Mouse (Mus musculus) cerebellum, adult 11-12 months (tissue): ENCODE measurements around the gene Rabl6.
"Not testable (repeated sequence)": the region's sequence is repeated elsewhere in the genome, so short reads cannot be mapped to it uniquely, and the experiment has no call there.

Experiments used
- DNase-seq: peaks from one replicate; pipeline ENCODE4 v3.0.0; 2022

Rabl6 gene

GRCm38 (mm10) chr2:25574579-25575431, 33.5 kb downstream of the Rabl6 start, which contains the start of the genes Mamdc4 and Phpt1:
Mamdc4 (minus strand) TSS chr2:25574845.
Phpt1 (minus strand) TSS chr2:25575224.
- DNase-seq: peak; percentile 96

DNA sequence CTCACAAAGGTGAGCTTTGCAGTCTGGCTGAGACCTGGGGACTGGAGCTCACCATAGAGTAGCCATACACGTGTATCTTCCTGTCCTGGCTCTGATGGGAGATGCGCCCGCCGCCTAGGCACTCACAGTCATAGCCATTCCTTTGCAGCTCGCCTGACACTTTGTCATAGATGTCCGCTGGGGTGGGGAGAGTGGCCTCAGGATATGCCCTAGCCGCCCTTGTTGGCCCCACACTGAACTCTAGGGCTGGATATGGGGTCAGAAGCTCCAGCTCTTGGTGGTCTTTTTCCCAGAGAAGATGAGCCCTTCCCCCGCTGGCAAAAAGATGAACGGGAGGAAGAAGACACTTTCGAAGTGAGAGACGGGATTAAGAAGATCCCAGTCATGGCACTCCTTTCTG, 34.2 kb downstream of the Rabl6 start:
- peak; percentile 73 for DNase-seq

GRCm38 (mm10) chr2:25573068-25573467, 35.3 kb downstream of the Rabl6 start:
- peak; percentile 56 for DNase-seq

GRCm38 (mm10) chr2:25571221-25571620, 37.1 kb downstream of the Rabl6 start:
- peak; percentile 22 for DNase-seq

DNA sequence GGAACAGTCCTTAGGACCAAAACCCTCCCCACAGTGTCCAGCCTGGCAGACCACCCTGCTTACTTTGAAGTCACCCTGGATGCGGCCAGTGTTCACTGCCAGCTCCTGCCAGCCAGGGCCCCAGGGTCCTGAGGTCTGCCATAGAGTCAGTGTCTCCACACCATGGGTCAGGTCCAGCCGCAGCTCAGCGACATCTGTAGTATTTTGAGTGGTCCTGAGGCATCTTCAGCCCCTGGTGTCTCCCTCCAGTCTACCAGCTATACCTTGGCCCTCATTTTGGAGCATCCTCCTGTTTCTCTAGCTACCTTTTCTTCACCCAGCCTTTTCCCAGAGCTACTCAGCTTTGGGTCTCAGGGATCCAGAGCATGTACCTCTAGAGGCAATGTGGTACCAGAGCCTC, 39.0 kb downstream of the Rabl6 start:
- DNase-seq: no peak

GRCm38 (mm10) chr2:25568473-25569019, 39.8 kb downstream of the Rabl6 start:
- DNase-seq: no peak

DNA sequence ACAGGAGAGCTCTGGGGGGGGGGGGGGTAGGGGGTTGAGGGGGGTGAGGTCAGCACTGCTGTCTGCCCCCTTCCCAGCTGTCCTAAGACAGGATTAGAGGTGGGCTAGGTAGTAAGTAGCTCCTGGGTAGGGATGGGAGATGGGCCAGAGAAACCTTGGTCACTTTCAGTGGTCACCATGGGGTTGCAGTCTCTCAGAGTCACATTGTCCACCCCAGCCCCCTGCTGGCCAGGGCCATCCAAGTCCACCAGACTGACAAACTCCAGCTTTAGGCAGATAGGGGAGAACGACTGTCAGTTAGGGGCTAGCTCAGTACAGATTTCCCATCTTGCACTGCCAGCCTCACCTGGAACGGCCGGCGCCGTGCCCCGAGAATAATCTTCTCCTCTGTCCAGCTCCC, 41.8 kb downstream of the Rabl6 start:
- peak; percentile 36 for DNase-seq

GRCm38 (mm10) chr2:25565741-25566140, 42.6 kb downstream of the Rabl6 start:
- peak; percentile 51 for DNase-seq

- peak; percentile 87 for DNase-seq
Observed at GRCm38 (mm10) chr2:25561946-25562345, 46.4 kb downstream of the Rabl6 start.

DNA sequence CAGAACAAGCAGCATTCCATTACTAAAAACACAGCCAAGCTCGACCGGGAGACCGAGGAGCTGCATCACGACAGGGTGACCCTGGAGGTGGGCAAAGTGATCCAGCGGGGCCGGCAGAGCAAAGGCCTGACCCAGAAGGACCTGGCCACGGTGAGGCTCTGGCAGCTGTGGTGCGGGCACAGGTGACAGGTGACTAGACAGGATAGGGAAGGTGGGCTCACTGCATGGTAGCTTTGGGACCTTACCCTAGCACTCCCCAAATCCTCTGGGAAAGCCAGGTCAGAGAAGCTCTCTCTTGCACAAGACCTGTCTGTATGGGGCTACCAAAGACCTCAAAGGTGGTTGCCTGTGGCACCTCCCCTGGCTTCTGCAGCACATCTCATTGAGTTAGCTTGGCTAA, 47.8 kb downstream of the Rabl6 start:
- DNase-seq: peak; percentile 47

GRCm38 (mm10) chr2:25558774-25559173, 49.5 kb downstream of the Rabl6 start:
- no peak for DNase-seq

DNA sequence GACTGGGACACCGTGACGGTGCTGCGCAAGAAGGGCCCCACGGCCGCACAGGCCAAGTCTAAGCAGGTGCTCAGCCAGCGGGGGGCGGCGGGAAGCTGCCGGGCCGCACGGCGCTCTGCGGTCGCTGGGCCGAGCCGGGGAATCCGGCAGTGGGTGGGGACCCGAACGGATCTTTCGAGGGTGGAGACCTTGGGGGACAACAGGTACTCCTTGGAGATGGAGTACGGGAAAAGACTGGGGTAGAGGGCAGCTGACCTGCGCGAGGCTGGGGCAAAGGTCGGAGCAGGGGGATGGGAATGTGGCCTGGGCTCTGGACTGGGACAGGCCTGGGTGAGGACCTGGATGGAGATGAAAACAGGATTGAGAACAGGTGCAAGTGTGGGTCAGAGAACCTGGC, 50.4 kb downstream of the Rabl6 start:
- no peak for DNase-seq

GRCm38 (mm10) chr2:25557221-25557963, 50.9 kb downstream of the Rabl6 start, which contains the start of gene Edf1:
Edf1 (plus strand) TSS chr2:25557847.
- DNase-seq: peak; percentile 96

GRCm38 (mm10) chr2:25556296-25556695, 52.0 kb downstream of the Rabl6 start:
- DNase-seq: peak; percentile 15

- peak; percentile 18 for DNase-seq
Observed at GRCm38 (mm10) chr2:25555479-25555878, 52.8 kb downstream of the Rabl6 start.

DNA sequence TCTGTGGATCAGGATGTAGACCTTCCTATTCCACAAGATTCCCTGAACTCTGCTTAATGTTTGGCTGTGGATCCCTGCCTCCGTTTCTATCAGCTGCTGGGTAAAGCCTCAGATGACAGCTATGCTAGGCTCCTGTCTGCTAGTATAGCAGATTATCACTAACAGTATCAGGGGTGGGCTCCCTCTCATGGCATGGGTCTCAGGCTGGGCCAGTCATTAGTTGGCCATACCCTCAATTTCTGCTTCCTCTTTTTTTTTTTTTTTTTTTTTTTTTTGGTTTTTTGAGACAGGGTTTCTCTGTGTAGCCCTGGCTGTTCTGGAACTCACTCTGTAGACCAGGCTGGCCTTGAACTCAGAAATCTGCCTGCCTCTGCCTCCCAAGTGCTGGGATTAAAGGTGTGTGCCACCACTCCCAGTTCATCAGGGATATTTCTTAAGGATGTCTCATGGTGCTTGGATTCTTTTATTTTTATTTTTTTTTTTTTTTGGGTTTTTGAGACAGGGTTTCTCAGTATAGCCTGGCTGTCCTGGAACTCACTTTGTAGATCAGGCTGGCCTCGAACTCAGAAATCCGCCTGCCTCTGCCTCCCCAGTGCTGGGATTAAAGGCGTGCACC, 55.0 kb downstream of the Rabl6 start:
- not testable (repeated sequence) for DNase-seq

- DNase-seq: peak; percentile 67
Observed at GRCm38 (mm10) chr2:25551186-25551585, 57.1 kb downstream of the Rabl6 start.

GRCm38 (mm10) chr2:25549021-25549991, 59.0 kb downstream of the Rabl6 start:
- peak; percentile 28 for DNase-seq

DNA sequence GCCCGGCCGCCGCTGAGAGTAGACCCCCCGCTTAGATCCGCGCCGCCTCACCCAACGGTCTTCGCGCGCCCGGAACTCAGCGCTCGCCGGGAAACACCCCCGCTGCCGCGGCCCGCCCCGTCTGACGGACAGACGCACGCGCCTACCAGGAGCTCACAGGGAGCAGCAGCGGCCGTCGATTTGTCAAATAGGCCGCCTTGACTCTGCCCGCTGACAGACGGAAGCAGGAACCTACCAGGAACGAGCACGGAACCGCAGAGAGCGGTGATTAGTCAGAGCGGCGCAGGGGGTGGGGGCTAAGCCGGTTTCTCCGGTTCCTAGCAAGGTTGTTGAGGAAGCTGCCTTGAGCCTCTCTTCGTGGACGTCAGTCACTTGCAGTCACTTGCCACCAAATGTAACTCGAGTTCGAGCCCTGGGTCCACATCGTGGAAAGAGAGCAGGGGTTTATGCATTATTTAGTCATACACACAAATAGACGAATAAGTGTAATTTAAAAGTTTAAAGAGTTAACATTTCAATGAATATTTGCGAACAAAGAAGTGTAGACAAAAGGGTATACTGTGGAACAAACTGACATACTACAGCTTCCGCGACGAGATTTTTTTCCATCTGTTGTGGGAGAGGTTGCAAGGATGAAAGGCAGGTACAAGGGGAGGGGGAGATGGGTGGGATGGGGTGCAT, 61.4 kb downstream of the Rabl6 start, which contains the start of gene Traf2:
Gene Traf2 (minus strand): TSS at position 130 of the 681 bp plus-strand sequence.
- peak; percentile 98 for DNase-seq

GRCm38 (mm10) chr2:25545996-25546810, 62.1 kb downstream of the Rabl6 start:
- DNase-seq: peak; percentile 25
